Mouse (Mus musculus): ENCODE measurements at regions not wholly inside any gene's neighbourhood (a gene's known extent, or its start where the extent isn't known, plus 50 kb on each side); places are given as distances from the start of the nearest gene placed in this dataset.

- intact Hi-C loops (cut with DNase I), result no loop called here
- no peak for DNase-seq (ENCODE audit: low spot score in 2 of 2)
These were observed 215.0 kb downstream of the Phlda1 start for GRCm38 (mm10) chr10:111721068-111721467.

GRCm38 (mm10) chr10:111723885-111724284 is 217.8 kb downstream of the Phlda1 start:
- no peak for DNase-seq (ENCODE audit: low spot score in 2 of 2)
- intact Hi-C loops (cut with DNase I), result no loop called here

- no peak for DNase-seq (ENCODE audit: low spot score in 2 of 2)
- intact Hi-C loops (cut with DNase I), result no loop called here
These were observed 218.7 kb downstream of the Phlda1 start for GRCm38 (mm10) chr10:111724574-111725414.

- DNase-seq (ENCODE audit: low spot score in 2 of 2), result no peak
- intact Hi-C loops (cut with DNase I), result no loop called here
These were observed 229.9 kb downstream of the Phlda1 start for GRCm38 (mm10) chr10:111736026-111736425.

GRCm38 (mm10) chr10:111739471-111740138 is 232.9 kb upstream of the Krr1 start:
- no peak for DNase-seq (ENCODE audit: low spot score in 2 of 2)
- intact Hi-C loops (cut with DNase I), result no loop called here

GRCm38 (mm10) chr10:111740586-111741265 is 231.7 kb upstream of the Krr1 start:
- no peak for DNase-seq (ENCODE audit: low spot score in 2 of 2)
- intact Hi-C loops (cut with DNase I), result no loop called here

- intact Hi-C loops (cut with DNase I), result no loop called here
- no peak for DNase-seq (ENCODE audit: low spot score in 2 of 2)
These were observed 231.0 kb upstream of the Krr1 start for GRCm38 (mm10) chr10:111741301-111741945.

- no peak for DNase-seq (ENCODE audit: low spot score in 2 of 2)
- intact Hi-C loops (cut with DNase I), result no loop called here
These were observed 229.2 kb upstream of the Krr1 start for GRCm38 (mm10) chr10:111743291-111743690.

GRCm38 (mm10) chr10:111745116-111745515 is 227.3 kb upstream of the Krr1 start:
- DNase-seq (ENCODE audit: low spot score in 2 of 2), result no peak
- intact Hi-C loops (cut with DNase I), result no loop called here

GRCm38 (mm10) chr10:111746067-111746878 is 226.2 kb upstream of the Krr1 start:
- intact Hi-C loops (cut with DNase I), result no loop called here
- DNase-seq (ENCODE audit: low spot score in 2 of 2), result no peak

- intact Hi-C loops (cut with DNase I), result no loop called here
These were observed 225.5 kb upstream of the Krr1 start for GRCm38 (mm10) chr10:111746879-111747477.

GRCm38 (mm10) chr10:111748482-111748881 is 224.0 kb upstream of the Krr1 start:
- intact Hi-C loops (cut with DNase I), result no loop called here

More at GRCm38 (mm10) chr10:111746879-111747477, 225.5 kb upstream of the Krr1 start:
- no peak for DNase-seq (ENCODE audit: low spot score in 2 of 2)

GRCm38 (mm10) chr10:111753646-111754045 is 218.8 kb upstream of the Krr1 start:
- DNase-seq (ENCODE audit: low spot score in 2 of 2), result no peak
- intact Hi-C loops (cut with DNase I), result no loop called here

More at GRCm38 (mm10) chr10:111748482-111748881, 224.0 kb upstream of the Krr1 start:
- no peak for DNase-seq (ENCODE audit: low spot score in 2 of 2)

- intact Hi-C loops (cut with DNase I), result no loop called here
- DNase-seq (ENCODE audit: low spot score in 2 of 2), result no peak
These were observed 216.5 kb upstream of the Krr1 start for GRCm38 (mm10) chr10:111755964-111756363.

- no peak for DNase-seq (ENCODE audit: low spot score in 2 of 2)
- intact Hi-C loops (cut with DNase I), result no loop called here
These were observed 215.9 kb upstream of the Krr1 start for GRCm38 (mm10) chr10:111756528-111756927.

GRCm38 (mm10) chr10:111757689-111758088 is 214.8 kb upstream of the Krr1 start:
- intact Hi-C loops (cut with DNase I), result no loop called here

GRCm38 (mm10) chr10:111759505-111759904 is 213.0 kb upstream of the Krr1 start:
- intact Hi-C loops (cut with DNase I), result no loop called here
- no peak for DNase-seq (ENCODE audit: low spot score in 2 of 2)

More at GRCm38 (mm10) chr10:111757689-111758088, 214.8 kb upstream of the Krr1 start:
- no peak for DNase-seq (ENCODE audit: low spot score in 2 of 2)

GRCm38 (mm10) chr10:111762751-111763528 is 209.5 kb upstream of the Krr1 start:
- DNase-seq (ENCODE audit: low spot score in 2 of 2), result no peak
- intact Hi-C loops (cut with DNase I), result no loop called here

Measured in left cerebral cortex, postnatal 14 days (tissue).